Mouse (Mus musculus) thymus, postnatal 36 days (tissue): ENCODE data around the gene Hps6.

Experiments
- DNase-seq, 2 experiments: peaks; one replicate each; pipeline ENCODE4 v3.0.0; 2022; ENCODE audit warnings: mixed read lengths in 2 of 2

Gene Hps6

GRCm38 (mm10) chr19:46030196-46030983, 27.1 kb downstream of the Hps6 start:
- DNase-seq = no peak

GRCm38 (mm10) chr19:46031689-46032432, 28.6 kb downstream of the Hps6 start:
- no peak for DNase-seq

GRCm38 (mm10) chr19:46032731-46033510, 29.6 kb downstream of the Hps6 start:
- no peak for DNase-seq

DNA sequence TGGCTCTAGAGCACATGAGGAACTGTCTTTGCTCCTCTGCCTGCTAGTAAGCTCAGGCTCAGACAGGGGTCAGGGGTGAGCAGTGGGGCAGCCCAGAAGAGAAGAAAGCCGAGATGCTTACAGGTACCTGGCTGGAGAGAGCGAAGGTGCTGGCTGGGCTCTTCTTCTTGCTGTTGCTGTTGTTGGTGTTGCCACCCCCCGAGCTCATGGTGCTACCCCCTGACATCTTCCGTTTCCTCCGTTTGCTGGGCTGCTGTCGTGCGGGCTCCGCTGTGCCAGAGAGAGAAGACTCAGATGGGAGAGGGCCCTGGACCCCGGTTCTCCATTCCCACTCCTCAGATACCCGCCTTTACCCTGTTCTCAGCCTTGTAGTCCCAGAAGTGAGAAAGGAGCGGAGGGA, 30.6 kb downstream of the Hps6 start:
- DNase-seq = no peak

DNA sequence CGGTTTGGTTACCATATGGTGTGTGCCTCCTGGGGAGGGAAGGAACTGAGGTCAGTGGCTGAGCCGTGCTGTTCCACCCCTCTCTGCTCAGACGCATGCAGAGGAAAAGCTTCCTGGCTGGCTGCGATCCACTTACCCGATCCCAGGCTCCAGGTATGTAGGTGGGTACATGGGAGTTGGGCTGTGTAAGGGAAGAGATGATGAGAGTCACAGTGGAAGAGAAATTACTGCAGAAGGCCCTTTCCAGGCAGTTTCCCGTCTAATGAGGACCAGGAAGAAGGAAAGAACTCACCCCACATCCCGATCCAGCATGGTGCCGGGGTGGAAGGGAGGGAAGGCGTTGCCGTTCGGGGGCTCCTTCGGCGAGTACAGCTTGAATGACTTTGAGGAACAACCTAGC, 32.7 kb downstream of the Hps6 start:
- no peak for DNase-seq

DNA sequence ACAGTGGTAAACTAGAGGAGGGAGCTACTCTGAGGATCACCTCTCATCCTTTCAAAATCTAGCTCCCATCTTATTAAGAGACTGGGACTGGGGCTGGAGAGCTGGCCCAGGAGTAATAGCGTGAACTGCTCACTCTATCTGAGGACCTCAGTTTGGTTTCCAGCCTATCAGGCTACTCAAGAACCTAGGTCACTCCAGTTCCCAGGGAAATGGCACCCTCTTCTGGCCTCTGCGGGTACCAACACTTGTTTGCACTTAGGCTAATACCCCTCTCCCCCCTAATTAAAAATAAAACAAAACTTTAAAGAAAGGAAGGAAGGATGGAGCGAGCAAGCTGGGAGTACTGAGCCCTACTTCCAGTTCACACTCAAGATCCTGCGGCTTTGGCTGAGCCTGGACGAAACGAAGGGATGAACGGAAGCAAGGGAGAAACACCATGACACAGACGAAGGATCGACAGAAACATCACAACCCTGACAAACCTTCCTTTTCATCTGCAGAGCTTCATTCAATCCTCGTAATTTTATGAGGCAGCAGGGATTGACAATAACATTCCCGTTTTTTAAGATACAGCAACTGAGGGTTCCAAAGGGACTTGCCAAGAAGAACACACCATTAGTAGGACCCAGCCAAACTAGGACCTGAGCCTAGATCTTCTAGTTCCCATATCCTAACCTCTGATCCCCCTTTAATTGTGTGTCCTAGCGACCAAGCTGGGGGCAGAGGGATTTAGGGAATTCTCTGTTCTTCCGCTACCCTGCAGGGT, 33.4 kb downstream of the Hps6 start:
- peak in 1 of 2 experiments; percentile 54 for DNase-seq

DNA sequence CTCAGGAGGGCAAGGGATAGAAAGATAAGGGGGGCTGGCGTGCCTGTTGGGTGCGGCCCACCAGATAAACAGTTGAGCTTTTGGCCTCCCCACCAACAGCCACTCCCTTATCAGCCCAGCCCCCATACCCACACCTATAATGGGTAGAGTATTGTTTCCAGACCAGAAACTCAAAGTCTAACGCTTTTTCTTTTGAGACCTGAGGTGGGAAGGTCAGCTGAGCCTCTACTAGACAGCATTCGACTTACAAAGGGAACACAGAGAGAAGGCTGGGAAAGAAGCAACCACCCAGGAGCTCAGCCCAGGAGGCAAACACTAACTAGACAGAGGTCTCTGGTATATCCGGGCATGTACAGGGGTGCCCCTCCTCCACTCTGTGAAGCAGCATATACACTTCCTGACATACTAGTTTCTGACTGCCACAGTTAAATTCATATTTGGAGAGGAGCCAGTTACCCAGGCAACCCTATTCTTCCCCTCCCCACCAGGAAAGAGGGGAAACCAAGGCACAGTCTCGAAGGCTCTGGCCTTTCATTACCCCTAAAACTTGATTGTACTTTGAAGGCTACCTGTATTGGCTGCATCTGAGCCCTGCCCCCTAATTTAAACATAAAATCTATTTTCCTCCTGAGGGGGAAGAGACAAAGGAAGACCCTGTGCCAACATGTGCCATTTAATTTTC, 34.1 kb downstream of the Hps6 start:
- peak; percentile 68 to 80 for DNase-seq

DNA sequence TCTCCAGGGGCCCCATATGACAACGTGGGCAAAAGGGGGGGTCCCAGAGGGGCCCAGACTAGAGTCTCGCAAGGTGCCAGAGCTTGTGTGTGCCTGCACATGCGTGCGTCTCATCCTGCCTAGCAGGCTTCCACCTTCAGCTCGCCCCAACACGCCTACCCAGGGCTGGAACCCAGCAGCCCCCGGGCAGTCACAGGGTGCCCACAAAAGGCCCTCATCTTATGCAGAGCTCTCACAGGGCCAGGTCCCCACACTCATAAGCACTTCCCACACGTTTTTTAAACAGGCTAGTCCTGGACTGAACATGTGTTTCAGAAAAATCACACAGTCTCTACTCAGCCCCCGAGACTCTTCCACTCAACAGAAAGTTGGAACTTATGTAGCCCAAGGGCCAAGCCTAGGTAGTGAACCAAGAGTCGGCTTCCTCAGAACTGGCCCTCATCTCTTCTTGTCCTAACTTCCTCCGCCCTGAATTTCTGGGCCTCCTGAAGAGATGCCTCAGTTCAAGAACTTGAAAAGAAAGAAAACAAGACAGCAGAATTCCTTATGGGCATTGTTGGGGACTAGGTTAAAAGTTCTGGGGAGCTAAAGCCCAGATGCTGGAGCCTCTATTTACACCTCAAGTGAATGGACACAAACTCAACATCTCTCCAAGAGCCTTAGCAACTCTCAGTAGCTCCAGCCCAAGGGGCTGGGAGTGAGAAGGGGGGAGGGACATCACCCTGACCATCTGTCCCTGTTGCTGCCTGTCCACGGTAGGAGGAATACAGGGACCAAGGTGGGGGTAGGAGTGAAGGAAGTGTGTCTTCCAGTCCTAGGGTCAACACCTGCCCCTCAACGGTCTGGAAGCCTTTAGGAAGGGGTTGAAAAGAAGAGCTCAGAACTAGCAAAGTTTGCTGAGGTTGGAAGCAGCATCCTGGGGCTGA, 34.9 kb downstream of the Hps6 start:
- peak; percentile 58 to 73 for DNase-seq

DNA sequence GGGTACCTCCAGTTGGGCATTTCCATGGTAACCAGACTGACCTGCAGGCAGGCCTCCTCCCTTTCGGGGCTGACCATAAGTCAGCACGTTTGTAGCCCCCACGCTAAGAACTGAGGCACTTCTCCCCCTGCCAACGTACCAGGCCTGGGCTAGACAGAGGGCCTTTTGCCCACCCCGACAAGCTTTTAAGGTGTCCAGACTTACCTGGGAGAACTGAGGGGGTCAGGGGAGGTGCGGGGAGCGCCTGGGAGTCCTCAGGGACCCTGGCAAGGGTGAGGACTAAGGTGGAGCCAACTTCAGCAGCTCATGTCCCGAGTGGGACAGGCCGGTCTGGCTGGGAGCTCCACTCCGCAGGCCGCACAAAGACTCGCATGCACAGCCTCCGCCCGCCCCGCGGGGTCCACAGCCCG, 35.5 kb downstream of the Hps6 start:
- peak; percentile 45 to 66 for DNase-seq

GRCm38 (mm10) chr19:46039478-46039877, 36.2 kb downstream of the Hps6 start:
- peak; percentile 94 to 97 for DNase-seq

GRCm38 (mm10) chr19:46040149-46040902, 37.0 kb downstream of the Hps6 start:
- peak; percentile 53 to 72 for DNase-seq

DNA sequence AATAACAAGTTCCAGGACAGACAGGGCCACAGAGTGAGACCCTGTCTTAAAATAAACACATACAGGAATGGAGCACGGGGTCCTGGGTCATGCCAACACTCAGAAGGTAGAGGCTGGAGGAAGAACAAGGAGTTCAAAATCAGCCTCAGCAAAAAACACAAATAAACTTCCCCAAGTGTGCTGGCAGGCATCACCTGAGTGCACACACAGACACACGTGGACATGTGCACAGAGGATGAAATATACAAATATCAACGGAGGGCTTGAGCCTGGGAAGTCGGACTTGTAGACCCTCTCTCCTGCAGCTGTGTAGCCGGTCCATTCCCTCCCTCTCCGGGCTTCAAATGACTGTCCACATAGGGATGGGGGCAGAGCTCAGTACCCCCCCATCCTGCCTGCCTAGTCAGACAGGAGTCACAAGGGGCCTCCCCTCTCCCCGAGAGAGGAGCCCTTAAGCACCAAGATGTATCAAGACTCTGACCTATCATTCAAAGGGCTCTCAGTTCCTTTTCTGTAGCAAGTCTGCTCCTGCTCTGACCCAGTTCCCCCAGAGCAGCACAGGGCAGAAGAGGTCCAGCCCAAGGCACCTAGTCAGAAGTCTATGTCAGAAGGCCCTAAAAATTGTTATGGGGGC, 38.1 kb downstream of the Hps6 start:
- DNase-seq = no peak

GRCm38 (mm10) chr19:46041933-46042475, 38.7 kb downstream of the Hps6 start:
- DNase-seq = peak; percentile 55 to 74

- DNase-seq = peak; percentile 60 to 81
Observed at GRCm38 (mm10) chr19:46042476-46043011, 39.2 kb downstream of the Hps6 start.

- no peak for DNase-seq
Observed at GRCm38 (mm10) chr19:46043380-46043779, 40.1 kb downstream of the Hps6 start.

DNA sequence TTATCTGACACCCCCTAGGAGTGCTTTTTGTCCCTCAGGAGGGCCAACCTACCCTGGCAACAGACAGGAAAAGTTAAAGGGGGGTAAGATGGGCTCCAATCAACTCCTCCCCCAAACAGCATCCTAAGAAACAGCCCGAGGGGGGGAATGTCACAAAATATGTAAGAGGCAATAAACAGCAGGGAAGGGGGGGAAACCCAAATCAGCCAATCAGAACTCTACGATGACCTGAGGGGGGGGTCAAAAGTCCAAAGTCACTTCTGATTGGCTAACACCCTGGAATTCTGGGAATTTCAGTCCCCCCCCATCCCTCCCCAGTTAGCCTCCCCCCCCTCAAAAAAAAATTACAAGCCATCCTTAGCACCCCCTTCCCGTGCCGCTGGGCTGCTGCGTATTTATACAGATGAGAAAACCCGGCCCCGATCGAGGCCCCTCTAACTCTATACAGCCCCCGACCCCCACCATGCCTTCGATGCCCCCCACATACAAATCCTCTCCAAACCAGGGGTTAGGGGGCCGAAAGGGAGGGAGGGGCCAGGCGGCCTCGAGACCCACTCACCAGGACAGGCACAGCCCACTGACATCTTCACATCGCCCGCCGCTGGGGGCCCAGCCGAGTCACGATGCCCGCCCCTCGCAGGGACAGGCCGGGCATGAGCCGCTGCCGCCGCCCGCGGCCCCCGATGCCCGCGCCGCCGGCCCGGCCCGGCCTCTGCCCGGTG, 41.1 kb downstream of the Hps6 start, which contains the start of gene Pprc1:
Gene Pprc1 (plus strand): TSS at position 616 of the 722 bp plus-strand sequence.
- DNase-seq = no peak

GRCm38 (mm10) chr19:46044993-46045695, 41.8 kb downstream of the Hps6 start, which contains the start of gene Ldb1:
Ldb1 (minus strand) TSS chr19:46045214.
- DNase-seq = peak; percentile 75 to 82
